Mouse (Mus musculus): Measurements from ENCODE around the gene Cpne4. TPM values are rescaled to one million over a fixed set of nuclear protein-coding genes. Genes with fewer than 3 reads are reported as not detected.
A peak's percentile ranks its signal among the peaks of the same experiment; 100 is the strongest.

Gene Cpne4
- polyA plus RNA-seq, 1 experiment = 5.0 TPM

DNA sequence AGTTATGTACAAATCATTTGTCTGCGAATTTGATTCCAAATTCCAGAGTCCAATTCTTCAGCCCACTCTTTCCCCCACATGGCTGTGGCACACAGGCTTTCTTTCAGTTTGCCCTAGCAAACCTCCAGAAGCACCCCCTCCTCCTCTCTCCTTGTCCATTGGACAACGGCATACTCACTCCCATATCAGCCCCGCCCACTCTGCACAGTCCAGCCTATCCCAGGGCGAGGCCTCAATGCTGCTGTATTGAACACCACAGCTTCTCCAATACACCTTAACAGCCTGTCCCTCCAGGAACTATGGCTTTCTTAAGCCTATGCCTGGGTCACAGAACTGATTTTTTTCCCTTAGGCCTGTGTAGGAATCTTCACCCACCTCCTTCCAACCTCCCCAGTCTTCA, 348.3 kb downstream of the Cpne4 start:
- H3K4me1 ChIP-seq (ENCODE audit: control insufficient read depth, insufficient read depth, low read length) = peaks cover 6% of the 10 kb centered on the region
- TF ChIP-seq POLR2A (IDR thresholded peaks at IDR 0.05; ENCODE audit: control insufficient read depth, low read depth, low read length) = no peak
- TF ChIP-seq CTCF (IDR thresholded peaks at IDR 0.05; ENCODE audit: control insufficient read depth, insufficient read depth, insufficient replicate concordance, low read depth, low read length) = no peak
- H3K4me3 ChIP-seq (ENCODE audit: control insufficient read depth, low read depth, low read length) = no peak overlapping the region
- no peaks in the 10 kb centered on the region for H3K27me3 ChIP-seq (ENCODE audit: control insufficient read depth, insufficient read depth, low read length)
- no peaks in the 10 kb centered on the region for H3K36me3 ChIP-seq (ENCODE audit: control insufficient read depth, insufficient read depth, low read length)
- peak overlapping the region; percentile 25; the same call in 1 of the 2 replicates for H3K27ac ChIP-seq (ENCODE audit: control insufficient read depth, insufficient read depth, low read depth, low read length)

- TF ChIP-seq CTCF (IDR thresholded peaks at IDR 0.05; ENCODE audit: control insufficient read depth, insufficient read depth, insufficient replicate concordance, low read depth, low read length) (no peak), POLR2A (IDR thresholded peaks at IDR 0.05; ENCODE audit: control insufficient read depth, low read depth, low read length) (no peak)
- H3K4me1 ChIP-seq (ENCODE audit: control insufficient read depth, insufficient read depth, low read length) = no peaks in the 10 kb centered on the region
- H3K27ac ChIP-seq (ENCODE audit: control insufficient read depth, insufficient read depth, low read depth, low read length) = no peak overlapping the region
Observed at GRCm38 (mm10) chr9:104901118-104901517, 354.0 kb downstream of the Cpne4 start.

GRCm38 (mm10) chr9:104901827-104902226, 354.7 kb downstream of the Cpne4 start:
- Histone ChIP-seq H3K4me1 (ENCODE audit: control insufficient read depth, insufficient read depth, low read length) (no peaks in the 10 kb centered on the region), H3K4me3 (ENCODE audit: control insufficient read depth, low read depth, low read length) (no peak overlapping the region), H3K36me3 (ENCODE audit: control insufficient read depth, insufficient read depth, low read length) (no peaks in the 10 kb centered on the region), H3K27ac (ENCODE audit: control insufficient read depth, insufficient read depth, low read depth, low read length) (no peak overlapping the region), H3K27me3 (ENCODE audit: control insufficient read depth, insufficient read depth, low read length) (no peaks in the 10 kb centered on the region)
- no peak for TF ChIP-seq CTCF (IDR thresholded peaks at IDR 0.05; ENCODE audit: control insufficient read depth, insufficient read depth, insufficient replicate concordance, low read depth, low read length)
- no peak for TF ChIP-seq POLR2A (IDR thresholded peaks at IDR 0.05; ENCODE audit: control insufficient read depth, low read depth, low read length)

More at GRCm38 (mm10) chr9:104901118-104901517, 354.0 kb downstream of the Cpne4 start:
- no peaks in the 10 kb centered on the region for H3K36me3 ChIP-seq (ENCODE audit: control insufficient read depth, insufficient read depth, low read length)
- no peaks in the 10 kb centered on the region for H3K27me3 ChIP-seq (ENCODE audit: control insufficient read depth, insufficient read depth, low read length)
- H3K4me3 ChIP-seq (ENCODE audit: control insufficient read depth, low read depth, low read length) = no peak overlapping the region

GRCm38 (mm10) chr9:104912686-104913085, 365.6 kb downstream of the Cpne4 start:
- no peaks in the 10 kb centered on the region for H3K36me3 ChIP-seq (ENCODE audit: control insufficient read depth, insufficient read depth, low read length)
- no peak for TF ChIP-seq POLR2A (IDR thresholded peaks at IDR 0.05; ENCODE audit: control insufficient read depth, low read depth, low read length)
- TF ChIP-seq CTCF (IDR thresholded peaks at IDR 0.05; ENCODE audit: control insufficient read depth, insufficient read depth, insufficient replicate concordance, low read depth, low read length) = no peak
- no peak overlapping the region for H3K4me3 ChIP-seq (ENCODE audit: control insufficient read depth, low read depth, low read length)

DNA sequence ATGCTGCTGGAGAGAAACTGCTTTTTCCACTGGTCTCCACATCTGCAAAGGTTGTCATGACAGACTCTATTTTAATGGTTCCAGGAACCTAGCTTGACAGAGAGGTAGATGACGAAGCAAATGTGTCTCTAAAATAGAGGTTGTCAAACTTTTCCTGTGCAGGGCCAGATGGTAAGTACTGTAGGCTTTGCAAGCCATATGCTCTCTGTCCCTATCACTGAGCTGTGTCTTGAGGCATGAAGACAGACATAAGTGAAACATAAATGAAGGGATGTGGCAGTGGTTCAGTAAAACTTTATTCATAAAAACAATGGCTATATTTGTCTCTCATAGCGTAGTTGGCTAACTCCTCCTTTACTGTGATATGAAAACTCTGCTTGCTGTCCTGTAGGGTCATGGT, 366.2 kb downstream of the Cpne4 start:
- TF ChIP-seq POLR2A (IDR thresholded peaks at IDR 0.05; ENCODE audit: control insufficient read depth, low read depth, low read length) = no peak
- no peak for TF ChIP-seq CTCF (IDR thresholded peaks at IDR 0.05; ENCODE audit: control insufficient read depth, insufficient read depth, insufficient replicate concordance, low read depth, low read length)
- Histone ChIP-seq H3K4me1 (ENCODE audit: control insufficient read depth, insufficient read depth, low read length) (no peaks in the 10 kb centered on the region), H3K27ac (ENCODE audit: control insufficient read depth, insufficient read depth, low read depth, low read length) (no peak overlapping the region), H3K27me3 (ENCODE audit: control insufficient read depth, insufficient read depth, low read length) (no peaks in the 10 kb centered on the region), H3K36me3 (ENCODE audit: control insufficient read depth, insufficient read depth, low read length) (no peaks in the 10 kb centered on the region), H3K4me3 (ENCODE audit: control insufficient read depth, low read depth, low read length) (no peak overlapping the region)

More at GRCm38 (mm10) chr9:104912686-104913085, 365.6 kb downstream of the Cpne4 start:
- Histone ChIP-seq H3K27ac (ENCODE audit: control insufficient read depth, insufficient read depth, low read depth, low read length) (no peak overlapping the region), H3K27me3 (ENCODE audit: control insufficient read depth, insufficient read depth, low read length) (no peaks in the 10 kb centered on the region), H3K4me1 (ENCODE audit: control insufficient read depth, insufficient read depth, low read length) (no peaks in the 10 kb centered on the region)

- no peak overlapping the region for H3K4me3 ChIP-seq (ENCODE audit: control insufficient read depth, low read depth, low read length)
- TF ChIP-seq POLR2A (IDR thresholded peaks at IDR 0.05; ENCODE audit: control insufficient read depth, low read depth, low read length) (no peak), CTCF (IDR thresholded peaks at IDR 0.05; ENCODE audit: control insufficient read depth, insufficient read depth, insufficient replicate concordance, low read depth, low read length) (no peak)
- H3K4me1 ChIP-seq (ENCODE audit: control insufficient read depth, insufficient read depth, low read length) = no peaks in the 10 kb centered on the region
- no peaks in the 10 kb centered on the region for H3K36me3 ChIP-seq (ENCODE audit: control insufficient read depth, insufficient read depth, low read length)
- H3K27ac ChIP-seq (ENCODE audit: control insufficient read depth, insufficient read depth, low read depth, low read length) = no peak overlapping the region
- H3K27me3 ChIP-seq (ENCODE audit: control insufficient read depth, insufficient read depth, low read length) = no peaks in the 10 kb centered on the region
Observed at GRCm38 (mm10) chr9:104921197-104921596, 374.1 kb downstream of the Cpne4 start.

GRCm38 (mm10) chr9:104922051-104922450, 375.0 kb downstream of the Cpne4 start:
- H3K27me3 ChIP-seq (ENCODE audit: control insufficient read depth, insufficient read depth, low read length) = no peaks in the 10 kb centered on the region
- H3K4me3 ChIP-seq (ENCODE audit: control insufficient read depth, low read depth, low read length) = no peak overlapping the region
- no peaks in the 10 kb centered on the region for H3K4me1 ChIP-seq (ENCODE audit: control insufficient read depth, insufficient read depth, low read length)
- no peaks in the 10 kb centered on the region for H3K36me3 ChIP-seq (ENCODE audit: control insufficient read depth, insufficient read depth, low read length)
- H3K27ac ChIP-seq (ENCODE audit: control insufficient read depth, insufficient read depth, low read depth, low read length) = no peak overlapping the region
- no peak for TF ChIP-seq CTCF (IDR thresholded peaks at IDR 0.05; ENCODE audit: control insufficient read depth, insufficient read depth, insufficient replicate concordance, low read depth, low read length)
- TF ChIP-seq POLR2A (IDR thresholded peaks at IDR 0.05; ENCODE audit: control insufficient read depth, low read depth, low read length) = no peak

DNA sequence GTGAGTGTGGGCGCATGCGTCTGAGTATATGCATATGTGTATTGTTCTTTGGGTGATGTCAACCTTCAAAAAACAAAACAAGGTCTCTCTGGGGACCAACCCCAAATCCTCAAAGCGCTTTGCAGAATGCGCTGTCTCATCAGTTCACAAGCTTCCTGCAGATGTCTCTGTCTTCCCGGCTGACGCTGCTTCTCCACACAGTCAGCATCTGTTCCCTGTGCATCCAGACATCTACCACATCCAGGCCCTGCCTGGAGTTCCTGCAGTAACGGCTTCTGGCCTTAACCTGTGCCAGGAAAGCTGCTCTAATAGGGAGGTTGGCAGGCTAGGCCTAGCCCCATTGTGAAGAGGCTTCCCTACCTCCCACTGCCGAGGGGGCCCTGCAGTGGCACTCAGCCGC, 381.7 kb downstream of the Cpne4 start:
- Histone ChIP-seq H3K4me3 (ENCODE audit: control insufficient read depth, low read depth, low read length) (no peak overlapping the region), H3K27ac (ENCODE audit: control insufficient read depth, insufficient read depth, low read depth, low read length) (no peak overlapping the region), H3K4me1 (ENCODE audit: control insufficient read depth, insufficient read depth, low read length) (no peaks in the 10 kb centered on the region), H3K36me3 (ENCODE audit: control insufficient read depth, insufficient read depth, low read length) (no peaks in the 10 kb centered on the region), H3K27me3 (ENCODE audit: control insufficient read depth, insufficient read depth, low read length) (no peaks in the 10 kb centered on the region)
- TF ChIP-seq CTCF (IDR thresholded peaks at IDR 0.05; ENCODE audit: control insufficient read depth, insufficient read depth, insufficient replicate concordance, low read depth, low read length) (no peak), POLR2A (IDR thresholded peaks at IDR 0.05; ENCODE audit: control insufficient read depth, low read depth, low read length) (no peak)

Data from testis, adult 2 months (tissue).